Mouse (Mus musculus): ENCODE measurements around the gene Pi4k2b.
"Not testable (repeated sequence)": the region's sequence is repeated elsewhere in the genome, so short reads cannot be mapped to it uniquely, and the experiment has no call there.

The Pi4k2b gene

GRCm38 (mm10) chr5:52776466-52777354 is 35.3 kb downstream of the Pi4k2b start:
- not testable (repeated sequence) for DNase-seq (ENCODE audit: extremely low spot score, low spot score)

- peak; percentile 91 for DNase-seq (ENCODE audit: extremely low spot score, low spot score)
These were observed 41.3 kb downstream of the Pi4k2b start for GRCm38 (mm10) chr5:52782523-52783250.

GRCm38 (mm10) chr5:52783251-52783620 is 41.9 kb downstream of the Pi4k2b start:
- no peak for DNase-seq (ENCODE audit: extremely low spot score, low spot score)

GRCm38 (mm10) chr5:52783957-52784356 is 42.6 kb downstream of the Pi4k2b start:
- no peak for DNase-seq (ENCODE audit: extremely low spot score, low spot score)

GRCm38 (mm10) chr5:52786556-52787322 is 45.4 kb downstream of the Pi4k2b start:
- DNase-seq (ENCODE audit: extremely low spot score, low spot score) = no peak

GRCm38 (mm10) chr5:52793230-52793629 is 51.9 kb downstream of the Pi4k2b start:
- no peak for DNase-seq (ENCODE audit: extremely low spot score, low spot score)

- DNase-seq (ENCODE audit: extremely low spot score, low spot score) = no peak
These were observed 52.7 kb downstream of the Pi4k2b start for GRCm38 (mm10) chr5:52794109-52794508.

- no peak for DNase-seq (ENCODE audit: extremely low spot score, low spot score)
These were observed 58.1 kb downstream of the Pi4k2b start for GRCm38 (mm10) chr5:52799274-52799985.

GRCm38 (mm10) chr5:52805801-52806200 is 64.4 kb downstream of the Pi4k2b start:
- no peak for DNase-seq (ENCODE audit: extremely low spot score, low spot score)

GRCm38 (mm10) chr5:52806349-52806748 is 65.0 kb downstream of the Pi4k2b start:
- no peak for DNase-seq (ENCODE audit: extremely low spot score, low spot score)

- DNase-seq (ENCODE audit: extremely low spot score, low spot score) = no peak
These were observed 65.7 kb downstream of the Pi4k2b start for GRCm38 (mm10) chr5:52807030-52807429.

GRCm38 (mm10) chr5:52810446-52810845 is 69.1 kb downstream of the Pi4k2b start:
- no peak for DNase-seq (ENCODE audit: extremely low spot score, low spot score)

GRCm38 (mm10) chr5:52811056-52811455 is 69.7 kb downstream of the Pi4k2b start:
- no peak for DNase-seq (ENCODE audit: extremely low spot score, low spot score)

GRCm38 (mm10) chr5:52812456-52812855 is 71.1 kb downstream of the Pi4k2b start:
- no peak for DNase-seq (ENCODE audit: extremely low spot score, low spot score)

- no peak for DNase-seq (ENCODE audit: extremely low spot score, low spot score)
These were observed 71.9 kb downstream of the Pi4k2b start for GRCm38 (mm10) chr5:52813312-52813711.

- DNase-seq (ENCODE audit: extremely low spot score, low spot score) = no peak
These were observed 77.3 kb downstream of the Pi4k2b start for GRCm38 (mm10) chr5:52818676-52819075.

Measured in neural tube, embryonic 10.5 days (tissue).